Mouse (Mus musculus): ENCODE data around the gene Chrne.

DNA sequence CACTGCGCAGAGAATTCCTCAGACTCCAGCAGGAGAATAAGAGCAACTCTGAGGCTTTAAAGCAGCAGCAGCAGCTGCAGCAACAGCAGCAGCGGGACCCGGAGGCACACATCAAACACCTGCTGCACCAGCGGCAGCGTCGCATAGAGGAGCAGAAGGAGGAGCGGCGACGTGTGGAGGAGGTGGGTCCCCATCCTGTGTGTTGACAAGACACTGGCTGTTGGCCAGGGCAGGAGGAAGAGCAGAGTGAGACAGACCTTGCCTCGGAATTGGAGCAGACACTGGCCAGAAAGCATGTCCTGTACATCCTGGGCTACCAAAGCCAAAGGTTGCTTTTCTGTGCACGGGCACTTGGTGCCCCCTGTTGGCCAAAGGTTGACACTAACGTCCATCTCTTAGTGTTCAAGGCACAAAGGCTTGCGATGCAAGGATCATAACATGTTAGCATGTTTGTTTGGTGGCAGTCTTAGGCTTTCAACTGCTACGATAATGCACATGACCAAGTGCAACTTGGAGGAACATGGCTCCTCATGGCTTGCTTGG is 13.9 kb downstream of the Chrne start:
- TF ChIP-seq CTCF (IDR thresholded peaks at IDR 0.05; ENCODE audit: borderline replicate concordance, insufficient read depth, low read depth, low read length) (peak; percentile 99), POLR2A (IDR thresholded peaks at IDR 0.05; ENCODE audit: borderline replicate concordance, insufficient read depth, low read length) (no peak)

Measured in cerebellum, adult 2 months (tissue).